Mouse (Mus musculus) heart, embryonic 12.5 days (tissue): ENCODE measurements around the gene BC049715. TPM values are rescaled to one million over a fixed set of nuclear protein-coding genes. Genes with fewer than 3 reads are reported as not detected.
A peak's percentile ranks its signal among the peaks of the same experiment; 100 is the strongest.
"Not testable (repeated sequence)": the region's sequence is repeated elsewhere in the genome, so short reads cannot be mapped to it uniquely, and the experiment has no call there.

Experiments used
- ATAC-seq: fragments of 200-750 bp; cut with Nextera tagmentation; 2 replicates; pipeline ENCODE4 v1.8.0; 2017; ENCODE audit warnings: moderate TSS enrichment, moderate library complexity; ENCODE audit not compliant: insufficient number of reproducible peaks, low FRiP score
- H3K27ac ChIP-seq: fragments of 300-500 bp; sonication (generic); 2 replicates; pipeline ENCODE4 v1.5.1; 2016; ENCODE audit warnings: mild to moderate bottlenecking, moderate library complexity; ENCODE audit not compliant: poor library complexity, severe bottlenecking
- H3K27me3 ChIP-seq: fragments of 300-500 bp; sonication (generic); replicated peaks from 2 replicates; pipeline ENCODE4 v1.6.1; 2016; ENCODE audit warnings: mild to moderate bottlenecking, moderate library complexity
- H3K36me3 ChIP-seq: fragments of 300-500 bp; sonication (generic); 2 replicates; pipeline ENCODE4 v1.6.1; 2016; ENCODE audit warnings: mild to moderate bottlenecking, moderate library complexity
- H3K4me1 ChIP-seq: fragments of 300-500 bp; sonication (generic); replicated peaks from 2 replicates; pipeline ENCODE4 v1.6.1; 2016; ENCODE audit warnings: mild to moderate bottlenecking
- H3K4me2 ChIP-seq: fragments of 300-500 bp; sonication (generic); 2 replicates; pipeline ENCODE4 v1.6.1; 2016; ENCODE audit warnings: mild to moderate bottlenecking, moderate library complexity
- H3K4me3 ChIP-seq: fragments of 300-500 bp; sonication (generic); 2 replicates; pipeline ENCODE4 v1.5.1; 2016; ENCODE audit warnings: mild to moderate bottlenecking
- H3K9ac ChIP-seq: fragments of 300-500 bp; sonication (generic); 2 replicates; pipeline ENCODE4 v1.6.1; 2016; ENCODE audit warnings: mild to moderate bottlenecking, moderate library complexity
- H3K9me3 ChIP-seq: fragments of 300-500 bp; sonication (generic); replicated peaks from 2 replicates; pipeline ENCODE4 v1.6.1; 2016; ENCODE audit warnings: mild to moderate bottlenecking, moderate library complexity
- WGBS: fragments of 180-500 bp; shearing (Covaris S2); methylation state at CpG from one replicate; pipeline ENCODE4 v1.1.7; 2016; 5-methylcytosine and 5-hydroxymethylcytosine counted together
- polyA plus RNA-seq: library from polyadenylated mRNA; unstranded; fragments of >200 nt; fragmentation: Nextera tagmentation; extraction: Ambion mirVana; gene quantifications from 2 replicates; pipeline ENCODE4 v1.2.1, GENCODE M21; 2016

BC049715 gene
- polyA plus RNA-seq, 1 experiment from 2014 or later, result 1.5 TPM

- no peaks in the 10 kb centered on the region for H3K36me3 ChIP-seq
- no peak for ATAC-seq
- H3K4me1 ChIP-seq, result peaks cover 4% of the 10 kb centered on the region; the same call in 1 of the 2 replicates
- WGBS, result 75% methylated on average over 4 of the region's 4 CpGs
- H3K9ac ChIP-seq, result no peak overlapping the region
- H3K27ac ChIP-seq, result no peak overlapping the region
- H3K4me2 ChIP-seq, result no peak overlapping the region
- H3K9me3 ChIP-seq, result no peaks in the 10 kb centered on the region
- no peaks in the 10 kb centered on the region for H3K27me3 ChIP-seq
- no peak overlapping the region for H3K4me3 ChIP-seq
Measured at GRCm38 (mm10) chr6:136866150-136866549, 38.7 kb downstream of the BC049715 start.

GRCm38 (mm10) chr6:136868921-136869320 is 41.5 kb downstream of the BC049715 start:
- WGBS, result 71% methylated on average over 5 of the region's 5 CpGs
- H3K27me3 ChIP-seq, result no peaks in the 10 kb centered on the region
- ATAC-seq, result no peak
- no peak overlapping the region for H3K4me2 ChIP-seq
- peaks cover 3% of the 10 kb centered on the region; the same call in 1 of the 2 replicates for H3K36me3 ChIP-seq
- no peak overlapping the region for H3K27ac ChIP-seq
- no peak overlapping the region for H3K4me3 ChIP-seq
- no peaks in the 10 kb centered on the region for H3K9me3 ChIP-seq
- H3K9ac ChIP-seq, result no peak overlapping the region
- H3K4me1 ChIP-seq, result peaks cover 6% of the 10 kb centered on the region; the same call in 1 of the 2 replicates

GRCm38 (mm10) chr6:136874599-136874998 is 47.2 kb downstream of the BC049715 start:
- 24% methylated on average over 8 of the region's 8 CpGs for whole genome bisulfite sequencing
- Histone ChIP-seq H3K4me3 (peak overlapping the region; percentile 40), H3K9me3 (no peaks in the 10 kb centered on the region), H3K4me1 (peaks cover 21% of the 10 kb centered on the region), H3K9ac (0 out of 2 replicates have a peak overlapping the region, but pooled peaks have one; percentile 41), H3K4me2 (peak overlapping the region; percentile 60), H3K27ac (peak overlapping the region; percentile 48; the same call in 1 of the 2 replicates), H3K36me3 (peaks cover 3% of the 10 kb centered on the region; the same call in 1 of the 2 replicates), H3K27me3 (no peaks in the 10 kb centered on the region)
- ATAC-seq, result no peak

GRCm38 (mm10) chr6:136875670-136876069 is 48.2 kb downstream of the BC049715 start, which contains the start of gene Mgp:
Gene Mgp (minus strand): TSS chr6:136875823.
- H3K4me2 ChIP-seq, result peak within 1 kb of the TSS; percentile 60
- peak within 1 kb of the TSS; percentile 79; the same call in 1 of the 2 replicates for H3K27ac ChIP-seq
- peak within 1 kb of the TSS; percentile 57 for H3K9ac ChIP-seq
- peak within 1 kb of the TSS; percentile 43 for H3K4me3 ChIP-seq
- no peaks in the 10 kb centered on the region for H3K27me3 ChIP-seq
- WGBS, result 15% methylated on average over 9 of the region's 9 CpGs
- no peaks in the 10 kb centered on the region for H3K9me3 ChIP-seq
- peak; percentile 75 for ATAC-seq
- peaks cover 21% of the 10 kb centered on the region for H3K4me1 ChIP-seq
- H3K36me3 ChIP-seq, result peaks cover 3% of the 10 kb centered on the region; the same call in 1 of the 2 replicates

GRCm38 (mm10) chr6:136881678-136882077 is 54.3 kb downstream of the BC049715 start:
- Histone ChIP-seq H3K27me3 (no peaks in the 10 kb centered on the region), H3K9ac (no peak overlapping the region), H3K9me3 (no peaks in the 10 kb centered on the region), H3K4me3 (no peak overlapping the region), H3K4me2 (no peak overlapping the region), H3K36me3 (no peaks in the 10 kb centered on the region), H3K4me1 (no peaks in the 10 kb centered on the region), H3K27ac (no peak overlapping the region)
- ATAC-seq, result no peak
- 62% methylated on average over 8 of the region's 8 CpGs for WGBS

- Histone ChIP-seq H3K36me3 (no peaks in the 10 kb centered on the region), H3K4me3 (no peak overlapping the region), H3K9ac (no peak overlapping the region), H3K9me3 (no peaks in the 10 kb centered on the region), H3K27ac (no peak overlapping the region), H3K27me3 (no peaks in the 10 kb centered on the region), H3K4me1 (peaks cover 7% of the 10 kb centered on the region), H3K4me2 (no peak overlapping the region)
- WGBS, result 73% methylated on average over 3 of the region's 3 CpGs
- no peak for ATAC-seq
Measured at GRCm38 (mm10) chr6:136883431-136883915, 56.0 kb downstream of the BC049715 start.

- Histone ChIP-seq H3K27ac (no peak overlapping the region), H3K36me3 (no peaks in the 10 kb centered on the region), H3K9me3 (no peaks in the 10 kb centered on the region), H3K4me3 (no peak overlapping the region), H3K4me2 (no peak overlapping the region), H3K4me1 (peaks cover 7% of the 10 kb centered on the region), H3K27me3 (no peaks in the 10 kb centered on the region), H3K9ac (no peak overlapping the region)
- 89% methylated on average over 6 of the region's 6 CpGs for WGBS
- no peak for ATAC-seq
Measured at GRCm38 (mm10) chr6:136883961-136884360, 56.5 kb downstream of the BC049715 start.

GRCm38 (mm10) chr6:136884766-136885165 is 57.3 kb downstream of the BC049715 start:
- H3K9me3 ChIP-seq, H3K9ac ChIP-seq, H3K27me3 ChIP-seq, H3K4me1 ChIP-seq, ATAC-seq, H3K36me3 ChIP-seq, H3K4me3 ChIP-seq, H3K4me2 ChIP-seq, H3K27ac ChIP-seq: not testable (repeated sequence)
- 47% methylated on average over 1 of the region's 1 CpGs for WGBS

- peak; percentile 83 for ATAC-seq
- Histone ChIP-seq H3K27ac (peak overlapping the region; percentile 68), H3K36me3 (no peaks in the 10 kb centered on the region), H3K27me3 (no peaks in the 10 kb centered on the region), H3K4me1 (peaks cover 7% of the 10 kb centered on the region), H3K9ac (no peak overlapping the region), H3K9me3 (no peaks in the 10 kb centered on the region), H3K4me3 (no peak overlapping the region), H3K4me2 (no peak overlapping the region)
- 38% methylated on average over 9 of the region's 9 CpGs for WGBS
Measured at GRCm38 (mm10) chr6:136887854-136888253, 60.4 kb downstream of the BC049715 start.

- Histone ChIP-seq H3K27me3 (no peaks in the 10 kb centered on the region), H3K9ac (no peak overlapping the region), H3K4me2 (no peak overlapping the region), H3K4me3 (no peak overlapping the region), H3K4me1 (peaks cover 7% of the 10 kb centered on the region), H3K36me3 (no peaks in the 10 kb centered on the region), H3K27ac (no peak overlapping the region), H3K9me3 (no peaks in the 10 kb centered on the region)
- WGBS, result 84% methylated on average over 6 of the region's 6 CpGs
- ATAC-seq, result no peak
Measured at GRCm38 (mm10) chr6:136889067-136889466, 61.6 kb downstream of the BC049715 start.

GRCm38 (mm10) chr6:136889554-136889953 is 62.1 kb downstream of the BC049715 start:
- H3K27ac ChIP-seq, result no peak overlapping the region
- H3K4me3 ChIP-seq, result no peak overlapping the region
- H3K4me2 ChIP-seq, result no peak overlapping the region
- 76% methylated on average over 6 of the region's 6 CpGs for WGBS
- no peaks in the 10 kb centered on the region for H3K36me3 ChIP-seq
- no peaks in the 10 kb centered on the region for H3K9me3 ChIP-seq
- H3K27me3 ChIP-seq, result no peaks in the 10 kb centered on the region
- H3K4me1 ChIP-seq, result peaks cover 10% of the 10 kb centered on the region
- H3K9ac ChIP-seq, result no peak overlapping the region
- no peak for ATAC-seq
